ENCODE assay signal across 9 mouse cellular contexts in genomic region chr4:148908214-148908681, GRCm38 (mm10).
DNase-seq lines count a peak whose midpoint lies in the region; ATAC-seq and TF ChIP-seq lines count a peak whose summit lies in the region.
"Had no signal": no experiment of that assay in that cellular context is flagged by ENCODE, and none has a peak within 500 bp of the region (broad histone marks: within the 10 kb centered on the region; RNA-seq: fewer than 3 reads in every experiment).

No protein-coding gene starts in this region.

- H3K4me3 ChIP-seq in lung, embryonic 14.5 days (ENCODE audit: low read depth, low read length) = no peak overlapping the region
- H3K4me3 ChIP-seq in intestine, postnatal 0 days (ENCODE audit: low read depth, low read length) = no peak overlapping the region
- H3K4me3 ChIP-seq in small intestine, adult 2 months (ENCODE audit: low read depth, low read length) = no peak overlapping the region
- no peak overlapping the region for H3K4me3 ChIP-seq in midbrain, embryonic 13.5 days (replicated peaks)
- H3K4me3 ChIP-seq: erythroblast, embryonic 14.5 days had no signal

- no peak for TF ChIP-seq POLR2A in small intestine, adult 2 months (IDR thresholded peaks at IDR 0.05; ENCODE audit: low read depth, low read length)

- H3K9me3 ChIP-seq in lung, embryonic 14.5 days (ENCODE audit: low read depth, low read length) = no peaks in the 10 kb centered on the region
- H3K9me3 ChIP-seq in intestine, postnatal 0 days (ENCODE audit: control insufficient read depth) = no peaks in the 10 kb centered on the region
- no peaks in the 10 kb centered on the region for H3K9me3 ChIP-seq in midbrain, embryonic 13.5 days

- H3K36me3 ChIP-seq in lung, embryonic 14.5 days (ENCODE audit: insufficient read depth) = no peaks in the 10 kb centered on the region
- H3K36me3 ChIP-seq in intestine, postnatal 0 days (ENCODE audit: control insufficient read depth, insufficient read depth) = no peaks in the 10 kb centered on the region; the same call in 1 of the 2 replicates
- H3K36me3 ChIP-seq in small intestine, adult 2 months (ENCODE audit: control insufficient read depth, insufficient read depth, low read length) = peaks cover 24% of the 10 kb centered on the region
- no peaks in the 10 kb centered on the region for H3K36me3 ChIP-seq in midbrain, embryonic 13.5 days

- peak; percentile 62 for TF ChIP-seq CTCF in lung, embryonic 14.5 days (IDR thresholded peaks at IDR 0.05; ENCODE audit: low read depth)
- TF ChIP-seq CTCF in intestine, postnatal 0 days (IDR thresholded peaks at IDR 0.05; ENCODE audit: low read depth) = peak; percentile 81
- peak; percentile 76; the same call in 1 of the 2 replicates for TF ChIP-seq CTCF in small intestine, adult 2 months (IDR thresholded peaks at IDR 0.05; ENCODE audit: extremely low read depth, insufficient read length, insufficient replicate concordance, low read depth, low read length)

- no peak for ATAC-seq in CD4-positive, CD25-positive, alpha-beta regulatory T cell, adult 4 months
- ATAC-seq in lung, embryonic 14.5 days (ENCODE audit: insufficient read depth) = no peak
- ATAC-seq in intestine, postnatal 0 days = no peak
- ATAC-seq in midbrain, embryonic 13.5 days = no peak

- DNase-seq in CD4-positive, CD25-positive, alpha-beta regulatory T cell, adult 2 months (ENCODE audit: low read depth, low spot score) = peak; percentile 55
- DNase-seq in lung, embryonic 14.5 days = no peak
- DNase-seq in lung, postnatal 36 days = no peak
- no peak for DNase-seq in retina, embryonic 14.5 days (ENCODE audit: low spot score)

- H3K27ac ChIP-seq in lung, embryonic 14.5 days (ENCODE audit: low read depth) = no peak overlapping the region; the same call in 1 of the 2 replicates
- no peak overlapping the region for H3K27ac ChIP-seq in intestine, postnatal 0 days (ENCODE audit: low read depth, low read length)
- H3K27ac ChIP-seq in small intestine, adult 2 months (ENCODE audit: insufficient read depth, low read depth, low read length) = no peak overlapping the region
- no peak overlapping the region for H3K27ac ChIP-seq in midbrain, embryonic 13.5 days

- no peaks in the 10 kb centered on the region; the same call in 1 of the 2 replicates for H3K4me1 ChIP-seq in lung, embryonic 14.5 days (ENCODE audit: insufficient read depth)
- H3K4me1 ChIP-seq in intestine, postnatal 0 days (replicated peaks; ENCODE audit: control insufficient read depth, insufficient read depth, low read length) = peaks cover 17% of the 10 kb centered on the region; the same call in 1 of the 2 replicates
- peaks cover 35% of the 10 kb centered on the region for H3K4me1 ChIP-seq in small intestine, adult 2 months (ENCODE audit: control insufficient read depth, insufficient read depth, insufficient read length, low read length)
- H3K4me1 ChIP-seq in midbrain, embryonic 13.5 days (replicated peaks) = peaks cover 54% of the 10 kb centered on the region

- H3K9ac ChIP-seq in lung, embryonic 14.5 days = no peak overlapping the region
- no peak overlapping the region; the same call in none of the 2 replicates for H3K9ac ChIP-seq in intestine, postnatal 0 days (ENCODE audit: low read depth, low read length)
- no peak overlapping the region for H3K9ac ChIP-seq in midbrain, embryonic 13.5 days (replicated peaks)

- 48% methylated on average over 11 of the region's 11 CpGs for WGBS in lung, embryonic 14.5 days
- WGBS in intestine, postnatal 0 days = 37% methylated on average over 11 of the region's 11 CpGs
- 46% methylated on average over 11 of the region's 11 CpGs for WGBS in small intestine, adult 2 months
- 53% methylated on average over 11 of the region's 11 CpGs for WGBS in midbrain, embryonic 13.5 days

- no peak overlapping the region for H3K4me2 ChIP-seq in lung, embryonic 14.5 days
- no peak overlapping the region for H3K4me2 ChIP-seq in intestine, postnatal 0 days (replicated peaks; ENCODE audit: low read depth)
- H3K4me2 ChIP-seq in midbrain, embryonic 13.5 days (replicated peaks) = no peak overlapping the region

- peaks cover 2% of the 10 kb centered on the region; the same call in 1 of the 2 replicates for H3K27me3 ChIP-seq in lung, embryonic 14.5 days (ENCODE audit: insufficient read depth, low read length)
- no peaks in the 10 kb centered on the region for H3K27me3 ChIP-seq in intestine, postnatal 0 days (replicated peaks; ENCODE audit: control insufficient read depth, insufficient read depth, low read length)
- no peaks in the 10 kb centered on the region for H3K27me3 ChIP-seq in small intestine, adult 2 months (ENCODE audit: control insufficient read depth, insufficient read depth, low read length)
- H3K27me3 ChIP-seq in midbrain, embryonic 13.5 days = peaks cover 78% of the 10 kb centered on the region
